Mouse (Mus musculus): ENCODE data around the gene Nipa1. TPM values are rescaled to one million over a fixed set of nuclear protein-coding genes. Genes with fewer than 3 reads are reported as not detected.
A peak's percentile ranks its signal among the peaks of the same experiment; 100 is the strongest.

Nipa1 gene
- polyA plus RNA-seq, 1 experiment: 1.5 TPM

- no peak for DNase-seq (ENCODE audit: low read depth, low spot score)
- 86% methylated on average over 4 of the region's 4 CpGs for WGBS
Observed at GRCm38 (mm10) chr7:55957916-55958315, 61.8 kb downstream of the Nipa1 start.

- 78% methylated on average over 3 of the region's 3 CpGs for WGBS
- no peak for DNase-seq (ENCODE audit: low read depth, low spot score)
Observed at GRCm38 (mm10) chr7:55957178-55957577, 62.6 kb downstream of the Nipa1 start.

- DNase-seq (ENCODE audit: low read depth, low spot score): no peak
- WGBS: 97% methylated on average over 2 of the region's 2 CpGs
Observed at GRCm38 (mm10) chr7:55956054-55956453, 63.7 kb downstream of the Nipa1 start.

- 76% methylated on average over 4 of the region's 4 CpGs for WGBS
Observed at GRCm38 (mm10) chr7:55938341-55938740, 81.4 kb downstream of the Nipa1 start.

GRCm38 (mm10) chr7:55935025-55935424 lies 84.7 kb downstream of the Nipa1 start:
- peak; percentile 39 for DNase-seq (ENCODE audit: low read depth, low spot score)
- WGBS: 57% methylated on average over 2 of the region's 2 CpGs

More at GRCm38 (mm10) chr7:55938341-55938740, 81.4 kb downstream of the Nipa1 start:
- DNase-seq (ENCODE audit: low read depth, low spot score): no peak

- 86% methylated on average over 2 of the region's 2 CpGs for WGBS
- no peak for DNase-seq (ENCODE audit: low read depth, low spot score)
Observed at GRCm38 (mm10) chr7:55928649-55929048, 91.1 kb downstream of the Nipa1 start.

Other genes with a start within 250 kb of the Nipa1 start
- 2.1 and 2.9 TPM in 2 replicates for gene Tubgcp5, start 225.8 kb downstream of the Nipa1 start, polyA plus RNA-seq (2012; rRNA removed)
- 42.0 and 59.3 TPM in 2 replicates for gene Cyfip1, start 178.2 kb downstream of the Nipa1 start, polyA plus RNA-seq (2012; rRNA removed)
- 12.0 and 18.8 TPM in 2 replicates for gene Nipa2, start 57.5 kb downstream of the Nipa1 start, polyA plus RNA-seq (2012; rRNA removed)
- gene Herc2, start 30.2 kb upstream of the Nipa1 start, polyA plus RNA-seq (2012; rRNA removed): 12.4 and 19.8 TPM in 2 replicates
- gene Oca2, start 219.8 kb upstream of the Nipa1 start, polyA plus RNA-seq (2012; rRNA removed): not detected in 2 replicates